Mouse (Mus musculus) MEL-GATA-1-ER (cell line): ENCODE measurements around the gene Taar7f.
"Not testable (repeated sequence)": the region's sequence is repeated elsewhere in the genome, so short reads cannot be mapped to it uniquely, and the experiment has no call there.

Experiments used
- DNase-seq: peaks from one replicate; pipeline ENCODE4 v3.0.0-alpha.2; 2012; ENCODE audit warnings: low read depth; ENCODE audit errors: extremely low read depth

The Taar7f gene

GRCm38 (mm10) chr10:24049210-24049609 lies at the start of gene Taar7f:
Gene Taar7f (plus strand): TSS chr10:24049510.
- no peak for DNase-seq

DNA sequence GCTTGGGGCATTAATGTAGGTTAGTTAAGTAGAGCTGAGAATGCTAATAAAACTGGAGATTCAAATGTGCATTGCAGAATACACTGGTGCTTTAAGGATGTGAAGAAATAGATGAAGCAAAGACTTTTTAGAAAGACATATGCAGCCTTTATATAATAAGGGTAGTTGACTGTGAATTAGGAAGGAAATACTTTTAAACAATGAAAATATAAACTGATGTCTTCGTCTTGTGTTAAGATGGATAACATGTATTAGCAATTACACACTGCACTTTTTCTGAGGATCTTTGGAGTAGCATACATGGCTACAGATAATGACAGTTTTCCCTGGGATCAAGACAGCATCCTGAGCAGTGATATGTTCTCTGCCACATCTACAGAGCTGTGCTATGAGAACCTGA lies 49.7 kb upstream of the Taar7f start, which contains the start of gene Taar7b:
TSS of gene Taar7b (plus strand) at position 301 of the 400 bp plus-strand sequence.
- DNase-seq: no peak

- DNase-seq: no peak
Observed at GRCm38 (mm10) chr10:24006442-24006841, 42.9 kb upstream of the Taar7f start.

- DNase-seq: no peak
Observed at GRCm38 (mm10) chr10:24007034-24007433, 42.3 kb upstream of the Taar7f start.

DNA sequence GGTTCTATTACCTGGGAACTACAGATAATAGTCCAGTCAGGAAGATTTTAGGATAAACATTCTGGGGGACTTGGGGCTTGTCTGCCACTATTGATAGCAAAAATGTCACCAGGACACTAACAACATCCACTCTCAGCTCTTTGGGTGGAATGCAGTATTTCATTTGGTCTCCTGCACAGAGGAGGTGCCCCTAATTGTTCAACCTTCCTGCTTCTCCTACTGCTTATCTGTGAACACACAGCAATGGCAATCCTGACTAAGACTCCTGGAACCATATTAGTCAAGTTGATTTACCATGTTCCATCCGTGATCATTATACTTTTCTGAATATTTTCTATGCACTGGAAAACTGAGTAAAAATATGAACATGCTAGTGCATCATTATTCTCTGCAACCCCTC lies 41.2 kb upstream of the Taar7f start:
- no peak for DNase-seq

GRCm38 (mm10) chr10:24026922-24027321 lies 22.4 kb upstream of the Taar7f start, which contains the start of gene Taar7d:
Gene Taar7d (plus strand): TSS chr10:24027222.
- no peak for DNase-seq

GRCm38 (mm10) chr10:24031347-24031746 lies 18.0 kb upstream of the Taar7f start:
- no peak for DNase-seq

DNA sequence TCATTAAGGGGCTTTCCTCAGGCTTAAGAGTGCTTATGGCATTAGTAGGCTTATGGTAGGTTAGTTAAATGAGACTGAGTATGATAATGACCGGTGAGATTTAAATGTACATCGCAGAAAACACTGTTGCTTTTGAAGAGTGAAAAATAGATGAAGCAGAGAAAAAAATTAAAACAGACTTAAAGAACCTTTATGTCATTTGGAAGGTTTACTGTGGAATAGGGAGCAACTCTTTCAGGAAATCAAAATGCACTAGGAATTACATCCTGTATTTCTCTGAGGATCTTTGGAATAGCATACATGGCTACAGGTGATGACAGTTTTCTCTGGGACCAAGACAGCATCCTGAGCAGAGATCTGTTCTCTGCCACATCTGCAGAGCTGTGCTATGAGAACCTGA lies 12.0 kb upstream of the Taar7f start, which contains the start of gene Taar7e:
TSS of gene Taar7e (plus strand) at position 301 of the 400 bp plus-strand sequence.
- no peak for DNase-seq

DNA sequence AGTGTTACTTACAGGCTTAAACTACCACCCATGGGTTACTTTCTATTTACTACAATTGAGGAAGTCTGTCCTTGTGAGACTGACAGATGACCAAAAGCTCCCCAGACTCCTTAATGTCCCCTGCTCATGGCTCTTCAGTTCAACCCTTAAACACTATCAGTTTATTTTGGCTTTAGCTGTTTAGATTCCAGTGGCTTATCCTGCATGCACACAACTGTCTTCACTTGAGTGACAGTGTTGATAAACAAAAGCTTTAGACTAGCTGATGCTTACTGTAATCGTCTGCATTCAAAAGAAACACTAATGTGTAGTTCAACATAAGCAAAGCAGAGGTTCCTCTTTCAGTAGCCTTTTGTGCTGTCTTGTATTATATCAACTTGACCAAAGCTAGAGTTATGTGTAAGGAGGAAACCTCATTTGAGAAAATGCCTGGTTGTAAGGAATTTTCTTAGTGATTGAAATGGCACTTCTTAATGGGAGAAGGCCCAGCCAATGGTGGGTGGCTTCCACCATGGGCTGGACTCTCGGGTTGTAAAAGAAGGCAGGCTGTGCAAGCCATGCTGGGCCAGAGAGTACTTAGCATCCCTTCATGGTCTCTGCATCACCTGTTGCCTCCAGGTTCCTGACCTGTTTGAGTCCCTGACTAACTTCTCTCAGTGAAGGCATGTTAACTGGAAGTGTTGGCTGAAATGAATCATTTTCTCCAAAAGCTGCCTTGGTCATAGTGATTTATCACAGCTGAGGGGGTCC lies 9.0 kb upstream of the Taar7f start:
- no peak for DNase-seq

- DNase-seq: no peak
Observed at GRCm38 (mm10) chr10:24052039-24052438, 2.7 kb downstream of the Taar7f start.

DNA sequence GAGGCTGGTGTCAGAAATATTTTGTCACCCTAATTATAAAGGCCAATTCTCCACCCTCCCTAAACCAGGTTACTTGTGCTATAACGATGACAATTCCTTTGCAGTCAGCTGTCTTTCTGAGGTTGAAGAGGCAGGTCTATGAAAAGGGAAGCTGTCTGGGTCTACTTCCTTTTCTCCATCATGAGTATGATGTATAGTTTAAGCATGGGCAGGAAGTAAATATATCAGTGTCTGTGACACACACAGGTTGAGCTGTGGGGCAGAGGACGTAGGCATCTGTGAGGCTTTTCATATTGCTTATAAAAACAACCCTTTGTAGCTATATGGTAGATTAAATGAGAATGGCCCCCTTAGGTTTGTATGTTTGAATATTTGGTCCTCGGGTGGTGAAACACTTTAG lies 9.7 kb downstream of the Taar7f start:
- no peak for DNase-seq

DNA sequence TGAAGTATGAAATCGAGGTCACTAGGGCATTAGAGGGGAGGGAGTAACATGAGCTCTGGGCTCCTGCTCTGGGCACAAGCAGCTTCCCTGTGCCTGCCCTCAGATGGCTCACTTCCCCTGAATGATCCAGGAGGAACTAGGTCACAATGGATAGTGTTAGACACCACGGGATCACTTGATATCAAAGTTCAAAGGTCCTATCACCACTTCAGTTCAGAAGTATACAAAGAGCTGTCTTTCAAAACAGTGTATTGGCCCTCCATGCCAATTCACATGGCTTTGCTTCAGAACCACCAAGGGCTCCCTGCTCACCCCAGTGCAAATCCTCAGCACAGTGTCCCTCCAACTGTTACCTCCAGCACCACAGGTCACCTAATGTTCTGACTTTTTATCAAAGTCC lies 25.4 kb downstream of the Taar7f start:
- DNase-seq: not testable (repeated sequence)

- DNase-seq: not testable (repeated sequence)
Observed at GRCm38 (mm10) chr10:24076200-24076599, 26.9 kb downstream of the Taar7f start, which contains the start of gene Taar8a. Gene Taar8a (plus strand): TSS chr10:24076500.

DNA sequence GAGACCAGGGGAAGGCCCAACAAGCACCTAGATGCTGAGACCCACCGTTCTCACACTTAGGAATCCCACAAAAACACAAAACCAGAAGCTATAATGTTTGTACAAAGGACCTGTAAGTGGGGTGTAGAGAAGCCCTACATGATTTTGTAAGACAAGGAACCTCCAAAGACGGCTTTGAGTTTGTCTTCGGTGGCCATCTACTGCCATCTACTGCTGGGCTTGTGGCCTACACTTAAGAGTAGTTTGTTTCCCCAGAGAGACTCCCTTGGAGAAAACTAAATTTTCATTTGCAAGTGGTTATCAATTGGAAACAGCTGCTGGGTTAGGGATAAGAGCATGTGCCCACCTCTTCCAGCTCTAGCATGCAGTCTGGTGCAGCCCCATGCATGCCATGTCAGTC lies 30.9 kb downstream of the Taar7f start:
- DNase-seq: no peak

- no peak for DNase-seq
Observed at GRCm38 (mm10) chr10:24085936-24086335, 36.6 kb downstream of the Taar7f start.

- no peak for DNase-seq
Observed at GRCm38 (mm10) chr10:24086555-24086954, 37.2 kb downstream of the Taar7f start.

- DNase-seq: no peak
Observed at GRCm38 (mm10) chr10:24087168-24087567, 37.9 kb downstream of the Taar7f start.

GRCm38 (mm10) chr10:24092194-24092593 lies 42.9 kb downstream of the Taar7f start, which contains the start of gene Taar8b:
Gene Taar8b (minus strand): TSS chr10:24092294.
- no peak for DNase-seq

DNA sequence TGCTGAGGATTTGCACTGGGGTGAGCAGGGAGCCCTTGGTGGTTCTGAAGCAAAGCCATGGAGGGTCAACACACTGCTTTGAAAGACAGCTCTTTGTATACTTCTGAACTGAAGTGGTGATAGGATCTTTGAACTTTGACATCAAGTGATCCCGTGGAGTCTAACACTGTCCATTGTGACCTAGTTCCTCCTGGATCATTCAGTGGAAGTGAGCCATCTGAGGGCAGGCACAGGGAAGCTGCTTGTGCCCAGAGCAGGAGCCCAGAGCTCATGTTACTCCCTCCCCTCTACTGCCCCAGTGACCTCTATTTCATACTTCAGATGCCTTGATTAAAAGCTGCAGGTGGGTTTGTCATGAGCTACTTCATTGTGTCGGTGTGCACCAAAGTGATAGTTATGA lies 47.7 kb downstream of the Taar7f start:
- DNase-seq: not testable (repeated sequence)
